Mouse (Mus musculus) B cell, adult (primary cell): ENCODE data around the gene Rpl22l1. TPM values are rescaled to one million over a fixed set of nuclear protein-coding genes. Genes with fewer than 3 reads are reported as not detected.

Experiments used
- total RNA-seq: library from RNA; stranded (reverse); gene quantifications from 4 replicates; pipeline ENCODE4 v1.2.4, GENCODE M21; 2023; ENCODE audit not compliant: inconsistent age

Gene Rpl22l1
- 367 to 442 TPM (median 386 TPM) in 4 replicates for total RNA-seq

DNA sequence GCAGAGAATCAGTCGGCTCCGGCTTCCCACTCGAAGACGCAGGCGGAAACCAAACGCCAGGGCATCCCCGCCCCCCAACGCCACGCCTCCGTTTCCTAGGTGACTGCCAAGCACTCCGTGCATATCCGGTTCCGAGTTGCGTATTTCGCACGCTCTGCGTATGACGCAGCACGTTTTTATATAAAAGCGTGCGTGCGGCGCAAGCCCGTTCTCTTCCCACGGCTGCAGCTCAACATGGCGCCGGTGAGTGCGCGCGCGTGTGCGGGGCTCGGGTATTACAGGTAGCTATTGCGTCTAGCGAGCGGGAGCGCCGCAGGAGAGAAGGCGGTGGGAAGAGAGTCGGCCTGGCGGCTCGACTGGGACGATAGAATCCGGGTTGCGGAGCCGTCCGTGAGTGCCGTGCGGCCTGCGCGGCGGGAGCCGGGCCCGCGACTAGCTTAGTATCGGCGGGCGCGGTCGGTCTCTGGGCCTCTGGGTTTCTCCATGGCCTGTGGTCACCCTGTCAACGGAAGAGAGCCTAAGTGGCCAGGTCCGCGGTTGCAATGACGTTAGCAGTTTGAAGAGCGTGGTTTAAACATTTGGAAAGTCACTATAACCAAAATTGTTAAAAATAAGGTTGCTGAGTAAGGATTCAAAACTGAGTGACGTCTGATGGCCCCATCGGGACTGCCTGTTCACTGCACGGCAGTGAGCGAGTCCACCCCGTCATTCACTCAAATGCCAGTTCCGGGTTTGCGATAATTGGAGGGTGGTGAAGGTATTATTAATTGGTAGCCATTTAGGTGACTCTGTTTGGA lies at the start of gene Rpl22l1:
Gene Rpl22l1 (plus strand): TSS at position 136 of the 797 bp plus-strand sequence.

DNA sequence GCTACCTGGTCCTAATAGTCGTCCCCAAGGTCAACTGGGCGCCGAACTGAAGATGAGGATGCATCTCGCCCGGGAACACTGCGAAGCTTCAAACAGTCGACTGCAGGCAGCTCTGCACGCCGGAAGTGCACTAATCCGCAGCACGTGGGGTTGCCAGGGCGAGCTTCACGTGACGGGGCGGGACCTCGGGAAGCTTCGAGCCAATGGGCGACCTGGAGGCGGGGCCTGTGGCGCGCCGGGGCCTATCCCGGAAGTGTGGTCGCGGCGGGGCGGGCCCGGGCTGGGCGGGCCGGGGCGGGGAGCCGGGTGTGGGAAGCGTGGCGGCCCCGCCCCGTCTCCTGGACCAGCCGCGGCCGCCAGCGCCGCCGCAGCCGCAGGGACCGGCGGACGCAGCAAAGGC lies 24.2 kb upstream of the Rpl22l1 start, which contains the start of gene Eif5a2:
Gene Eif5a2 (plus strand): TSS at position 283 of the 400 bp plus-strand sequence.

Other genes with a start within 250 kb of the Rpl22l1 start
- gene Slc2a2, start 107.5 kb upstream of the Rpl22l1 start, total RNA-seq: not detected in 4 replicates
- 3.2 to 3.9 TPM (median 3.5 TPM) in 4 replicates for gene Eif5a2, start 24.2 kb upstream of the Rpl22l1 start, total RNA-seq
- gene Gm1527, start 87.2 kb downstream of the Rpl22l1 start, total RNA-seq: not detected in 4 replicates